Comparison of ENCODE assay signal across 13 mouse cellular contexts in the genomic region with DNA sequence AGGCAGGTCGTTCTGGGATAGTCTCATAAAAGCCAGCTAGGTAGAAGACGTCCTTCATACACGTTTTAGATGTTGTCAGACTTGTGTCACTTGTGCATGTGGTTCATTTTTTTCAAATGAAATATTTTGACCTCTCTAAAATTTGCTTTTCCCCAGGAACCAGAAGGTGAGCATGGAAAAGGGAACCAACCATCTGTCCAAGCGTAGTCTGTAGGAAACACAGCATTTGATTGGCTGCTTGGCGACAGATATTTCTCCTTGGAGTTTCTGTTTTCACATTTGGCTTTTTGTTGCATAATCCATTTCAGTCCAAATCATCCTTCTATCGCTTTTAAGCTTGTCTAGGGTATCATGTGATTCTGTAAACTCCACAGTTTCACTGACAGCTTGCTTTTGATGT. TPM values are rescaled to one million over a fixed set of nuclear protein-coding genes. Genes with fewer than 3 reads are reported as not detected.
"Had no signal": no experiment of that assay in that cellular context is flagged by ENCODE, and none has a peak within 500 bp of the region (broad histone marks: within the 10 kb centered on the region; RNA-seq: fewer than 3 reads in every experiment).

No protein-coding gene starts in this region.

- H3K4me3 ChIP-seq: left cerebral cortex, adult 2 months; limb, embryonic 10.5 days; midbrain, embryonic 13.5 days; stomach, embryonic 15.5 days had no signal

- H3K27ac ChIP-seq: left cerebral cortex, adult 2 months; limb, embryonic 10.5 days; liver, embryonic 14.5 days; midbrain, embryonic 13.5 days; stomach, embryonic 15.5 days had no signal

- H3K4me1 ChIP-seq: limb, embryonic 10.5 days; midbrain, embryonic 13.5 days; stomach, embryonic 15.5 days had no signal

- DNase-seq: kidney, postnatal 10 days; kidney, postnatal 4 days; lung, adult 18-20 months; right cerebral cortex, postnatal 14 days; thymus, adult 2 months; thymus, postnatal 36 days had no signal

- H3K4me2 ChIP-seq: midbrain, embryonic 13.5 days; stomach, embryonic 15.5 days had no signal

- H3K27me3 ChIP-seq: midbrain, embryonic 13.5 days; stomach, embryonic 15.5 days had no signal

- H3K9me3 ChIP-seq: limb, embryonic 10.5 days; midbrain, embryonic 13.5 days; stomach, embryonic 15.5 days had no signal

- ATAC-seq: midbrain, embryonic 13.5 days had no signal

- H3K36me3 ChIP-seq: limb, embryonic 10.5 days; midbrain, embryonic 13.5 days; stomach, embryonic 15.5 days had no signal

- H3K9ac ChIP-seq: liver, embryonic 14.5 days; midbrain, embryonic 13.5 days; stomach, embryonic 15.5 days had no signal

RNA-seq across cellular contexts. Expression of gene Ptchd4, which starts 20.8 kb away (rescaled TPM):
- polyA plus RNA-seq: liver, embryonic 14.5 days; spleen, adult 2 months; testis, adult 2 months; thymus, adult 2 months had no signal
